Mouse (Mus musculus) lung, embryonic 15.5 days (tissue): ENCODE measurements at regions not wholly inside any gene's neighbourhood (a gene's known extent, or its start where the extent isn't known, plus 50 kb on each side); places are given as distances from the start of the nearest gene placed in this dataset.

Source experiments
- ATAC-seq: fragments of 200-750 bp; cut with Nextera tagmentation; 2 replicates; pipeline ENCODE4 v1.8.0; 2017; ENCODE audit warnings: moderate number of reproducible peaks, borderline replicate concordance; ENCODE audit not compliant: low FRiP score, low TSS enrichment; ENCODE audit errors: extremely low read depth
- H3K27ac ChIP-seq: fragments of 300-500 bp; sonication (generic); 2 replicates; pipeline ENCODE4 v1.5.1; 2015; ENCODE audit warnings: moderate library complexity, mild to moderate bottlenecking, inconsistent platforms
- H3K27me3 ChIP-seq: fragments of 300-500 bp; sonication (generic); 2 replicates; pipeline ENCODE4 v1.6.1; 2015; ENCODE audit warnings: inconsistent platforms
- H3K36me3 ChIP-seq: fragments of 300-500 bp; sonication (generic); 2 replicates; pipeline ENCODE4 v1.6.1; 2015; ENCODE audit warnings: inconsistent platforms
- H3K4me1 ChIP-seq: fragments of 300-500 bp; sonication (generic); 2 replicates; pipeline ENCODE4 v1.6.1; 2015; ENCODE audit warnings: inconsistent platforms
- H3K4me2 ChIP-seq: fragments of 300-500 bp; sonication (generic); 2 replicates; pipeline ENCODE4 v1.6.1; 2015; ENCODE audit warnings: inconsistent platforms, mild to moderate bottlenecking, moderate library complexity
- H3K4me3 ChIP-seq: fragments of 300-500 bp; sonication (generic); 2 replicates; pipeline ENCODE4 v1.5.1; 2015; ENCODE audit warnings: mild to moderate bottlenecking, inconsistent platforms
- H3K9ac ChIP-seq: fragments of 300-500 bp; sonication (generic); 2 replicates; pipeline ENCODE4 v1.6.1; 2015; ENCODE audit warnings: inconsistent platforms
- H3K9me3 ChIP-seq: fragments of 300-500 bp; sonication (generic); 2 replicates; pipeline ENCODE4 v1.6.1; 2016; ENCODE audit warnings: inconsistent platforms
- WGBS: fragments of 180-500 bp; shearing (Covaris S2); methylation state at CpG from one replicate; pipeline ENCODE4 v1.1.7; 2015; 5-methylcytosine and 5-hydroxymethylcytosine counted together

GRCm38 (mm10) chr13:16805560-16805959 is 793.9 kb downstream of the Inhba start:
- Histone ChIP-seq H3K4me1 (no peaks in the 10 kb centered on the region), H3K36me3 (no peaks in the 10 kb centered on the region), H3K4me3 (no peak overlapping the region), H3K9ac (no peak overlapping the region), H3K4me2 (no peak overlapping the region), H3K27ac (no peak overlapping the region), H3K9me3 (no peaks in the 10 kb centered on the region), H3K27me3 (no peaks in the 10 kb centered on the region)
- peak; percentile 42; the same call in 1 of the 2 replicates for ATAC-seq
- 38% methylated on average over 3 of the region's 3 CpGs for WGBS
